Mouse (Mus musculus) T-helper 17 cell (primary cell): ENCODE results near the gene Olfr506.
"Not testable (repeated sequence)": the region's sequence is repeated elsewhere in the genome, so short reads cannot be mapped to it uniquely, and the experiment has no call there.

Source experiments
- in situ Hi-C, 2 experiments: fragments of 300-600 bp; cut with MboI, MseI; formaldehyde crosslinking; loops; 1 replicate in 1 of 2; 2 replicates in 1 of 2; pipeline ENCODE4 v1.15.1; 2025; ENCODE audit warnings: high pct_unique_total_duplicates in 2 of 2

Olfr506 gene

DNA sequence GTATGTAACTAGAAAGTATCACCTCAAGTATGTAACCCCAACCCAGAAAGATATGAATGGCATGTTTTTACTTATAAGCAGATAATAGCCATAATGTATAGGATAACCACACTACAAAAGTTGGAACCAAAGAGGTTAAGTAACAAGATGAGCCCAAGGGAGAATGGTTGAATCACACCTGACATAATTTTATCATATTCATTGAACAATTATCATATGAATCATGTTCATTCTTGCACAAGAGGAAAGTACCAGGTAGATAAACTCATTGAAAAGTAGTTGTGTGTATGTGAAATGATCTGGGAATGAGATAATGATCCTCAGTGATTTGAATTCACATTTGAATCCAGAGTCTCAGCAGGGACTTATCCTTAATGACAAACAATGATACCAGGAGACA is at the start of gene Olfr506:
Olfr506 (plus strand) TSS at position 301 of the 400 bp plus-strand sequence.
- in situ Hi-C loops = loop anchor here in 1 of 2 experiments (5.0 kb wide), 1 partner anchor 518 kb away; no protein-coding TSS in a partner anchor

DNA sequence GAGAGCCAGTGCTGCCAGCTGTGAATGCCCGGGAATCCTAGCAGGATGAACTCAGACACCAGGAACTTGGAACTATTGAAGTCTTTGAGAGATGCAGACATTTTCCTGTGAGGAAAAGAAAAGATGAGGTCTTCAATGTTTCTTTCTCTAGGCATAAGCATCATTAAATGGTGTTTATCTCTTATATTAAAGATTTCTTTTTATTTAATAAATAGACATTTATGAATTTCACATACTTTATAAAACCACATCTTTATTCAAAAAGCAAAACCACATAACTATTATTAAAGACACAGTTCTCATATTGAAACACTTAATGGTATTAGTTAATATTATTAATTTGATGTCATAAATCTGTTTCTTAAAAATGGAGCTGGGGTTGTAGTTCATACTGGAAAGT is 44.9 kb upstream of the Olfr506 start, which contains the start of gene Olfr504:
Olfr504 (minus strand) TSS at position 101 of the 400 bp plus-strand sequence.
- in situ Hi-C loops = no loop called here

DNA sequence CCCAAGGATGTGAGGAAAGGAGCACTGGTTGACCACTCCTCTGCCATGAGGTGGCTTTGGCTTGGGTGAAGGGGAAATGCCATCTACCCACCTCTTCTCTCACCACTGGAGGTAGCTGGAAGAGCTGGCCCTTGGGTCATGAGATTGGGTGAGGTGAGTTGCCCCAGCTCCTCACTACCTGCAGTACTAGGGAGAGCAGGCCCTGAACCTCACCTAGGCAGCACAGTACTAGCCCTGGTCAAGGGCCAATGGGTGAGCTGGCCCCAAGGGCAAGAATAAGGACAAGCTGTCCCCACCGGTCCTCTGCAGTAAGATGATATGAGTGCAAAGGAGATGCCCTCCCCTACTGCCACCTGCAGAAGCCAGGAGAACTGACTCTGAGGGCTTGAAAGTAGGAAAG is 20.8 kb upstream of the Olfr506 start:
- in situ Hi-C loops = no loop called here

DNA sequence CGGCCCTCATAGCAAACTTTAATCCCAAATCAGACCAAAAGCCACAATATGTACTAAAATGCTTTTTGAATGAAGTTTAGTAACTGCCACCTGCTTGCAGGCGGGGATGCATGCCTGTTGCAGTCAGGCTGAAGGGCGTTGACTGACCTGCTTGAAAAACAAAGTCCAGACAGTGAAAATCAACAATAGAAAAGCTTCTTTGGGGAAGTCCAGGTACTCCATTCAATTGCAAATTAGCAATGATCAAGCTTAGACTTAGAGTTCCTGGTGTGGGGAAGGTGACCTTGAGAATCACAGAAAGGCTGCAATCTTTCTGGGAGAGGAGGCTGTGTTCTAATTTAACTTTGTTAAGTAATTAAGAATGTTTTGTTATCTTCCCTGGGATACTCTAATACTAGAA is 8.7 kb upstream of the Olfr506 start:
- in situ Hi-C loops = not testable (repeated sequence)

DNA sequence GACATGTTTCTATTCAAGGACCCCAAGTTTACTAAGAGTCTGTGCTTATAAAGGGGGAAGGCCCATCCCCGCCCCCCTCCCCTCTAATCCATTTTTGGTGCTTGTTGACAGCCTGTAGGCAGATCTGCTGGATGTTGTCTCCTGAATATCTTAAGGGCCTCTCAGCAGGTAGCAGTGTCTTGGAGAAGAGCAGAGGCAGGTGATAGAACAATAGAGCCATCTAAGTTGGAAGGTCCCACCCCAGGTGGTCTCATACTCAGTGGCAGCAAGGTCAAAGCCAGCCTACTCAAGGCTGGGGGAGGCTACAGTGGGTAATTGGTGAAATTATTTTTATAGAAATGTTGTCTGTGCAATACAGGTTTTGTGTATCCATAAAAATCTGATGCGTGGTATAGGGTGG is 3.5 kb downstream of the Olfr506 start:
- in situ Hi-C loops = loop anchor here in 1 of 2 experiments (5.0 kb wide), 1 partner anchor 522 kb away; no protein-coding TSS in a partner anchor

DNA sequence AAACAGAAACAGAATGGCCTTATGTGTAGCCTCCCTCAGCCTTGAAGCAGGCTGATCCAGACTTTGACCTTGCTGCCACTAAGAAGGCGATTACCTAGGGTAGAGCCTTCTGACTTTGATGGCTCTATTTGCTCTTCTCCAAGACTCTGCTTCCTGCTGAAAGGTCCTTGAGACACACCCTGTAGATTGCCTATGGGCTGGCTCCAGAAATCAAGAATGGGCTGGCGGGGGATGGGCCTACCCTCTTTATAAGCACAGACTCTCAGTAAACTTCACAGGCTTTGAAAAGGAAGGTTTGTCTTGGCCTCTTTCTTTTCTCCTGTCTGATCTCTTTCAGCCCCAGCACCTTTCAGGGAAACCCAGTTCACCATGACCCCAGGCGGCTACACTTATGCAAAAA is 6.2 kb downstream of the Olfr506 start:
- in situ Hi-C loops = not testable (repeated sequence)

DNA sequence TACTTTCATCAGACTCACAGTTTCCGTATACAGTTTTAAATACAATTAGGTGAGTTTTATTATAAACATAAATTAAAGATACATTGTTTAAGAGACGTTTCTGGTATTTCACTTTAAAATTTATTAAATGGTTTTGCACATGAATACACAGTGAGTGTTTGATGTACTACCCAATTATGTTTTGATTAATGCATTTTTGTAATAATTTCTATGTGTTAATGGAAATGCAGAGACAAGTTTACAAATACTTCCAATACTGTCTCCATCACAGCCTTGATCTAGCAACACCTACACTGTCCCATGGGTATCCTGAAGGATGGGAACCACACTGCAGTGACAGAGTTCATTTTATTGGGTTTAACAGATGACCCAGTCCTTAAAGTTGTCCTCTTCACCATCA is 10.9 kb downstream of the Olfr506 start, which contains the start of gene Olfr507:
Olfr507 (plus strand) TSS at position 301 of the 400 bp plus-strand sequence.
- in situ Hi-C loops = no loop called here

DNA sequence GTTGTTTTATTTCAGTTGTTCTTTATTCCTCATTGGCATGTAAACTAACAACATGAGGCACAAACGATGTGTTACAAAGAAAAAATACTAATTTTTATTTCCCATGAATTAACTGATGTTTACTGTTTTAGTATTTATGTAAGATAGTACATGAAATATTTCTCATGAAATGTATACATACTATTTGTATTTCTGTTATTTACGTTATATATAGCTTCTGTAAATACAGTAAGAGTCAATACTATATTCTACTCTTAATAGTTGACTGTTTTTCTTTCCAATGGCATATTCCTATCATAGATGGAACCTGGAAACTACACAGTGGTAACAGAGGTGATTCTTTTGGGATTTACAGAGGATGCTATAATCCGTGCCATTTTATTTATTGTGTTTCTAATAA is 19.1 kb downstream of the Olfr506 start, which contains the start of gene Olfr508:
Olfr508 (plus strand) TSS at position 301 of the 400 bp plus-strand sequence.
- in situ Hi-C loops = no loop called here

DNA sequence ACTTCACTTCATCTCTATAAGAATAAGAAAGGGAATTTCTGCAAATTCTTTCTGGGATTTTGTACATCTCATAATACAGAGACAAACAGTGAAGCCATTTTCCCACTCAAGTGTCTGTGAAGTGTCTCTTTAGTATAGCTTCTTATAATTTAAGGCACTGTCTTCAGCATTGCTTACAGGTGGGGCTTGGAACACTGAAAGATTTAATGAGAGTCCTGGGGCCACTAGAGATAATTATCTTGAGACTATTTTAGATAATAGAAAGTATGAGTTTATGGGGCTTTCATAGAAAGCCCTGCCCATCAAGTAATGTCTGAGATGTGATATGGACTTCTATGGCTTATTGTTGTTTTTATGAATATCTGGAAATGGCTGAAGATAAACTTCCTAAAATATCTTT is 41.2 kb downstream of the Olfr506 start, which contains the start of gene Olfr509:
Olfr509 (minus strand) TSS at position 101 of the 400 bp plus-strand sequence.
- in situ Hi-C loops = no loop called here

DNA sequence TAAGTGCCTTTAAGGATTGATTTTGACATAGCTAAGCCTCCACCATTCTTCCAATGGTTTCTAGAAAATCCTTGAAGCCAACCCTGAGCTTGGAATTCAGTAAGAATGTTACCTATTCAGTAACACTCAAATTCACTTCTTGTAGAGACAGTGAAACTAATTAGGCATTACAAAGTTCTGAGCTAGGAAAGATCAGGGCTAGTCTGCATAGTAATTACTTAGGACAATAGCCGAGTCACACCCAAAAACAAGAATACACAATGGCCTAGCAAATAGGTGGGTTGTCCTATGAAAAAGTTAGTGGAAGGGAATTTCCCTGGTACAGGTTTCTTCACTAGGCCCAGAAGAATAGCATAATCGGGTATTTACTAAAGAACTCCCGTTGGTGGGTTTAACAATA is 51.8 kb downstream of the Olfr506 start:
- in situ Hi-C loops = no loop called here
